Mouse (Mus musculus): ENCODE data around the gene Pole4. TPM values are rescaled to one million over a fixed set of nuclear protein-coding genes. Genes with fewer than 3 reads are reported as not detected.
A peak's percentile ranks its signal among the peaks of the same experiment; 100 is the strongest.

Gene Pole4
- total RNA-seq (2018; cell fraction: chromatin; rRNA removed) = 10 to 100 TPM in 16 of 26 experiments, 1 to 10 TPM in 10; 5.3 to 27.0 (median 13.8) TPM
- total RNA-seq (2018; cell fraction: cytosol; rRNA removed) = 10 to 100 TPM; 21.5 to 40.6 (median 31.8) TPM
- total RNA-seq (2018; cell fraction: nucleus; rRNA removed) = 10 to 100 TPM in 24 of 26 experiments, 1 to 10 TPM in 2; 7.3 to 33.9 (median 18.5) TPM
- polyA plus RNA-seq (2018) = 16.2 to 67.4 TPM (median 29.8 TPM) in 3 replicates

DNA sequence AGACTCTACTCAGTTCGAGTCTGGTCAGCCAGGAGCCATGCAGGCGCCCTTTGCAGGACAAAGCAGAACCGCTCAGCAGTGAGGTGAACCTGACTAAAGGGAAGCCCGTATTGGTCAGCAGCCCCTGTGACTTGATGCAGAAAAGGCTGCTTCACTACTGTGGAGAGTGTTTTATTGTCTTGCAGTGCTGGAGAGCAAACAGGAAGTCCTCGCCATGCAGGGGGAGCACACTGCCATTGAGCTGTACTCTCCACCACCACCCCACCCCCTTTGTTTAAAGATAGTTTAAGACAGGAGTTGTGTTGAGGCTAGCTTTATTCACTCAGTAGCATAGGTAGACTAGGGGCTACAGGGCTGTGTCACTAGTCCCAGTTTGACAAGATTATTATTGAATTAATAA, at the start of gene Pole4:
TSS of gene Pole4 (minus strand) at position 145 of the 400 bp plus-strand sequence.
- Histone ChIP-seq H3K36me3 (ENCODE audit: inconsistent target) (no peaks in the 10 kb centered on the region), H3K79me2 (ENCODE audit: inconsistent target) (no peaks in the 10 kb centered on the region), H3K4me3 (ENCODE audit: inconsistent target) (no peak within 1 kb of the TSS), H3K27ac (no peak within 1 kb of the TSS)
- WGBS (ENCODE audit: missing documents) = 85% methylated on average over 5 of the region's 5 CpGs

- Histone ChIP-seq H3K36me3 (ENCODE audit: inconsistent target) (peaks cover 5% of the 10 kb centered on the region; the same call in 1 of the 2 replicates), H3K79me2 (ENCODE audit: inconsistent target) (peaks cover 100% of the 10 kb centered on the region), H3K4me3 (ENCODE audit: inconsistent target) (no peak overlapping the region), H3K27ac (no peak overlapping the region)
- 94% methylated on average over 5 of the region's 6 CpGs for WGBS (ENCODE audit: missing documents)
Observed at GRCm38 (mm10) chr6:82754769-82755168, 49.6 kb upstream of the Pole4 start.

DNA sequence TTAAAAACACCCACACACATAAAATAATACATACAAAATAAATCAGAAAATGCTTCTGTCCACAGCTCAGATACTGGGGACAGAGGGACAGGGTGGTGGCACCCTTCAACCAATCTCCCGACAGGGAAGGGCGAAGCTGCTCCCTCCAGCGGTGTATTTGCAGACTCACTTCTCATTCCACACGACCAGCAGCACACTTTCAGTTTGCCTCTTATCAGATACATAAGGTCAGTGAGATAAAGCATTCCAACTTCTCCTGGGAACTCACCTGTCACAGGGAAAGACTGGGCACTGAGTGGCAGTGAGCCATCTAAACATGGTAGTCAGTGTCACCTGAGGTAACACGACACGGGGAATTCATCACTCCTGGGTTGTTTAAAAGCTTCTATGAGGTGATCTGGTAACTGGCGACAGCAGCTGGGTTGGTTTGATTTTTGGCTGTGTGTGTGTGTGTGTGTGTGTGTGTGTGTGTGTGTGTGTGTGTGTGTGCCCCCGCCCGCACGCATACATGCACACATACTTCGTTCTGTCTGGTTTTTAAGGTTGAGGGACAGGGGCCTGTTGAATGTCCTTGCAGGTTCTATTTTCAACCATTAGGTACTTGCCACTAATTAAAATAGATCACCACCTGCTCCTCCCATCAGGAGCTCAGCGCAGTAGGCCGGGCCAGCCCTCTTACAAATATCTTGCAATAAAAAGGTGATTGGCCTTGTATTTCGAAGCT, 48.6 kb upstream of the Pole4 start:
- H3K4me3 ChIP-seq (ENCODE audit: inconsistent target) = no peak overlapping the region
- H3K36me3 ChIP-seq (ENCODE audit: inconsistent target) = peaks cover 9% of the 10 kb centered on the region; the same call in 1 of the 2 replicates
- no peak overlapping the region for H3K27ac ChIP-seq
- WGBS (ENCODE audit: missing documents) = 63% methylated on average over 10 of the region's 14 CpGs
- H3K79me2 ChIP-seq (ENCODE audit: inconsistent target) = peaks cover 98% of the 10 kb centered on the region

DNA sequence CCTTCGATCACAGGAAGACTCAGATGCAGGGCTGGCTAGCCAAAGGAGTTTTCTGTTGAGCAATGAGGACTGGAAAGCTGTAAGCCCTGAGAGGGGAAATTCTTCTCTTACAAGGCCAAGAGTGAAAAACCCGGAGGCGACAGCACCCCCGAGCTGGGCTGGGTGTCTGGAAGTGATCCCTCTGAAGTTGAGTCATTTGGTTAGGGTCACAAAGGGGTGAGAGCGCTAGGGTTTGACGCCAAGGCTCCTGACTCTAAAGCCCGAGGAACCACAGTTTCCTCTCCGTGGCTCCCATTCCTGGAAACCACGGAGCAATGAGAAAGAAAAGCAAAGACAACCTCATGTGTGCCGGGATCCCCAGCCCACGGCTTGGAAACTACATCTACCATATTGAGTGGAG, 47.9 kb upstream of the Pole4 start:
- Histone ChIP-seq H3K4me3 (ENCODE audit: inconsistent target) (no peak overlapping the region), H3K36me3 (ENCODE audit: inconsistent target) (peaks cover 17% of the 10 kb centered on the region; the same call in 1 of the 2 replicates), H3K79me2 (ENCODE audit: inconsistent target) (peaks cover 96% of the 10 kb centered on the region), H3K27ac (no peak overlapping the region)
- 51% methylated on average over 11 of the region's 11 CpGs for WGBS (ENCODE audit: missing documents)

DNA sequence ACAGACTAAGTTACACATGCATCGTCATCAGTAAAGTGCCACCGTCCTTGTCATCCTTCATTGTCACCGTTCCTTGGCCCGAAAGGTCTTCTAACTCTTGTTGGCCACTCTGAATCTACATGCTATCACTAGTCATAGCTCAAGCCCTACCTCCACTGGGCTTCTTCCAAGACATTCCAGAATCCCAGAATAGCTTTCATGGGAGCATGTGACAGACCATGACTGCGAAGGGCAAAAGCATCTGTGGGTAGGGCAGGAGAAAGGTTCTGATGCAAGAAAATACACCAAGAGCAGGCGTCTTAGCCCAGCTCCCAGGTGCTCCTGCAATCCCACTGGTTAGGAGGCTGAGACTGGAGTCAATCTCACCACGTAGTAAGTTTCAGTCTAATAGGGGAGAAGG, 46.6 kb upstream of the Pole4 start:
- no peak overlapping the region for H3K27ac ChIP-seq
- H3K79me2 ChIP-seq (ENCODE audit: inconsistent target) = peaks cover 84% of the 10 kb centered on the region
- WGBS (ENCODE audit: missing documents) = 96% methylated on average over 7 of the region's 7 CpGs
- H3K4me3 ChIP-seq (ENCODE audit: inconsistent target) = no peak overlapping the region
- H3K36me3 ChIP-seq (ENCODE audit: inconsistent target) = peaks cover 14% of the 10 kb centered on the region; the same call in 1 of the 2 replicates

- Histone ChIP-seq H3K27ac (no peak overlapping the region), H3K4me3 (ENCODE audit: inconsistent target) (no peak overlapping the region), H3K79me2 (ENCODE audit: inconsistent target) (peaks cover 84% of the 10 kb centered on the region), H3K36me3 (ENCODE audit: inconsistent target) (peaks cover 14% of the 10 kb centered on the region; the same call in 1 of the 2 replicates)
- 94% methylated on average over 11 of the region's 11 CpGs for WGBS (ENCODE audit: missing documents)
Observed at GRCm38 (mm10) chr6:82751031-82751430, 45.9 kb upstream of the Pole4 start.

DNA sequence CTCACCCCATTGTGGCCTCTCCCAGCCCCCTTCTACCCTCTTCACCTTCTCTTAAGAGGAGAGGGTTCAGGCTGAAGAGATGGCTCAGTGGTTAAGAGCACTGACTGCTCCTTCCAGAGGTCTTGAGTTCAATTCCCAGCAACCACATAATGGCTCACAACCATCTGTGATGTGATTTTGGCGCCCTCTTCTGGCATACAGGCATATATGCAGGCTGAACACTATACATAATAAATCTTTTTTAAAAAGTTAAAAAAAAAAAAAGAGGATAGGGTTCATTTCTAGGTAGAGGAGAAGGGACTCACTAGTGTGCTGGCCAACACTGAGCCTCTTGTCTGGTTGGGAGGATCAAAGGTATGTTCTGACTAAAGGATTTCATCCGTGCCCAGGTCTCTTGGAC, 44.9 kb upstream of the Pole4 start:
- H3K36me3 ChIP-seq (ENCODE audit: inconsistent target) = peaks cover 15% of the 10 kb centered on the region
- 88% methylated on average over 1 of the region's 2 CpGs for WGBS (ENCODE audit: missing documents)
- no peak overlapping the region for H3K4me3 ChIP-seq (ENCODE audit: inconsistent target)
- no peak overlapping the region for H3K27ac ChIP-seq
- H3K79me2 ChIP-seq (ENCODE audit: inconsistent target) = peaks cover 84% of the 10 kb centered on the region

GRCm38 (mm10) chr6:82748106-82748672, 43.0 kb upstream of the Pole4 start:
- H3K36me3 ChIP-seq (ENCODE audit: inconsistent target) = peaks cover 32% of the 10 kb centered on the region
- H3K27ac ChIP-seq = no peak overlapping the region
- no peak overlapping the region for H3K4me3 ChIP-seq (ENCODE audit: inconsistent target)
- WGBS (ENCODE audit: missing documents) = 84% methylated on average over 9 of the region's 9 CpGs
- H3K79me2 ChIP-seq (ENCODE audit: inconsistent target) = peaks cover 73% of the 10 kb centered on the region

DNA sequence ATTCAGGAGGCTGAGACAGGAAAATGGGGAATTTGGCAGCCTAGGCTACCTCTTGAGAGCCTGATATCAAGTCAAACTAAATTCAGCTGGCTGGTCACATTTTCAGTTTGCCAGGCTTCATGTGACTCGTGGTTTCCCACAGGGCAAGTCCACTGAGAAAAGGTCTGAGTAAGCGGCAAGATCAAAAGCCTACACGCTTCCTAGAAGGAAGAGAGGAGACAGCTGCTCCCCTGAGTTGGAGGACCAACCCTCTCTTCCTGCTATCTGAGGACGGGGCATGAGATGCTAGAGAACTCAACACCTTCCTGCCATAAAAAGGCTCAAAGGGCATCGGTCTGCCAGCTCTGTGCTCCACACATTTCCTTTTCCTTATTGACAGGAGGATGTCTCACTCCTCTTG, 41.9 kb upstream of the Pole4 start:
- Histone ChIP-seq H3K27ac (no peak overlapping the region), H3K4me3 (ENCODE audit: inconsistent target) (no peak overlapping the region), H3K36me3 (ENCODE audit: inconsistent target) (peaks cover 41% of the 10 kb centered on the region), H3K79me2 (ENCODE audit: inconsistent target) (peaks cover 62% of the 10 kb centered on the region)
- WGBS (ENCODE audit: missing documents) = 42% methylated on average over 5 of the region's 5 CpGs

- Histone ChIP-seq H3K4me3 (ENCODE audit: inconsistent target) (no peak overlapping the region), H3K27ac (no peak overlapping the region), H3K79me2 (ENCODE audit: inconsistent target) (peaks cover 36% of the 10 kb centered on the region; the same call in 1 of the 2 replicates), H3K36me3 (ENCODE audit: inconsistent target) (peaks cover 43% of the 10 kb centered on the region)
- 90% methylated on average over 9 of the region's 9 CpGs for WGBS (ENCODE audit: missing documents)
Observed at GRCm38 (mm10) chr6:82744553-82744952, 39.4 kb upstream of the Pole4 start.

GRCm38 (mm10) chr6:82741518-82741880, 36.3 kb upstream of the Pole4 start:
- Histone ChIP-seq H3K27ac (0 out of 2 replicates have a peak overlapping the region, but pooled peaks have one; percentile 0), H3K79me2 (ENCODE audit: inconsistent target) (peaks cover 21% of the 10 kb centered on the region; the same call in 1 of the 2 replicates), H3K36me3 (ENCODE audit: inconsistent target) (peaks cover 59% of the 10 kb centered on the region), H3K4me3 (ENCODE audit: inconsistent target) (no peak overlapping the region)
- 24% methylated on average over 5 of the region's 5 CpGs for WGBS (ENCODE audit: missing documents)

DNA sequence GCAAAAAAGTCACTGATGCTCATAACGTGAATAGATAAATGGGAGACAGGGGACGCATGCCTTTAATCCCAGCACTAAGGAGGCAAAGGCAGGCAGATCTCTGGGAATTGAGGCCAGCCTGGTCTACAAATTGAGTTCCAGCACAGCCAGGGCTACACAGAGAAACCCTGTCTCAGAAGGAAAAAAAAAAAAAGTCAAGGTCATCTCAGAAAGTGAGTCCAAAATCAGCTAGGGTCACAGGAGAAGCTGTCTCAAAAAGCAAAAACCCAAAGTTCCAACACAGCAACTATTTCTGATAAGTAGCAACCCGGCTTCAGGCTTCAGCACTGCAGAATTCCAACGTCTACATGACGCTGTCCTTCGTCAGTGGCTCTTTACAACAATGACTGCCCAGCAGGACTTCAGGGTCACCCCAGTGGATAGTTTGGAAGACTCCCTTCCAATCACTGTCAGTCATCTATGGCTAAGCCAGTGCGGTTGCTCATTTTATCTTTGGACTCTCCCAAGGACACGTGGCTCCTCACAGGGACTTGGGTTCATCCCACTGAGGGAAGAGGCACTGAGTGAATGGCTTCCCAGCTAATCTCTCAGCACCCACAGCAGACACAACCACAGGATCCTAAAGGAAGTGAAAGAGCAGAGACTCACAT, 35.8 kb upstream of the Pole4 start:
- Histone ChIP-seq H3K79me2 (ENCODE audit: inconsistent target) (peaks cover 16% of the 10 kb centered on the region; the same call in 1 of the 2 replicates), H3K27ac (0 out of 2 replicates have a peak overlapping the region, but pooled peaks have one; percentile 0), H3K36me3 (ENCODE audit: inconsistent target) (peaks cover 64% of the 10 kb centered on the region), H3K4me3 (ENCODE audit: inconsistent target) (no peak overlapping the region)
- WGBS (ENCODE audit: missing documents) = 82% methylated on average over 7 of the region's 8 CpGs

GRCm38 (mm10) chr6:82740269-82740668, 35.1 kb upstream of the Pole4 start:
- H3K36me3 ChIP-seq (ENCODE audit: inconsistent target) = peaks cover 72% of the 10 kb centered on the region
- H3K4me3 ChIP-seq (ENCODE audit: inconsistent target) = no peak overlapping the region
- WGBS (ENCODE audit: missing documents) = 17% methylated on average over 6 of the region's 6 CpGs
- H3K79me2 ChIP-seq (ENCODE audit: inconsistent target) = peaks cover 9% of the 10 kb centered on the region; the same call in 1 of the 2 replicates
- peak overlapping the region; percentile 31; the same call in 1 of the 2 replicates for H3K27ac ChIP-seq

DNA sequence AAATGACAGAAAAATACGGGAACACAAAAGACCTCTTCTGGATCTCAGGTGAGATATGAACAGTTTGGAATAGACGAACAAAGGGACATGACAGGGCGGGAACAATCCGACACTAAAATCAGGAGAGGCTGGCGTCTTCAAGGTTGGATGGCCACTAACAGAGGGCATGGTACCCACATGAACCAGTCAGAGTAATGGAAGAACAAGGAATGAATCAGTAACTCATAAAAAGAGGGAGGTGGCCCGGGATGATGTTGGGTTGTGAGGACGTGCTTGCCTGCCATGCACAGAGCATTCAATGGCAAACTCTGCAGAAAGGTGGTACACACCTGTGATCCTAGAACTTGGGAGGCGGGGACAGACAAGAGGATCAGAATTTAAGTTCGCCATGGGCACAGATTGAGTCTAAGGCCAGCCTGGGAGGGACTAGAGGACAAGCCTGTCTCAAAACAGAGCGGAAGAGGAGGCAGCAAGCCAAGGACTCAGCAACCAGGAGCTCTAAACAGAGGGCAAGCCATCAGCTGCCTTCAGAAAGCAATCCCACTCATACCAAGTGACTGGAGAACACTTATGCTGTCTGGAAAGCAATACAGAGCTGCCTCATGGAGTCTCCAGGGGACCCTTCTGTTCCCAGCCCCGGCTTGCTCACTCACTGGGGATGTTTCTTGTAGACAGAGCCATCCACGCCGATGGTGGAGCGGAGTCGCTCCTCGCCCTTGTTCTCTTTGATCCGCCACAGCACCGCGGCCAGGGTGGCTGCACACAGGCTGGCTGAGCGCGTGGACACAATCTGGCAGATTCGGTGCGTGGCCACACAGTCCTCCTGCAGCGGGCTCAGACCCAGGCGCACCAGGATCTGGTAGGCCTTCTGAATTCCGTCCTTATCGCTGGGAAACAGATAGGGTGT, 32.7 kb upstream of the Pole4 start:
- 95% methylated on average over 27 of the region's 27 CpGs for WGBS (ENCODE audit: missing documents)
- peaks cover 73% of the 10 kb centered on the region for H3K36me3 ChIP-seq (ENCODE audit: inconsistent target)
- no peaks in the 10 kb centered on the region for H3K79me2 ChIP-seq (ENCODE audit: inconsistent target)
- no peak overlapping the region for H3K4me3 ChIP-seq (ENCODE audit: inconsistent target)
- H3K27ac ChIP-seq = no peak overlapping the region

Measured in macrophage (primary cell).